Mouse (Mus musculus) intestine, postnatal 0 days (tissue): ENCODE measurements around the gene Neurog1. TPM values are rescaled to one million over a fixed set of nuclear protein-coding genes. Genes with fewer than 3 reads are reported as not detected.
A peak's percentile ranks its signal among the peaks of the same experiment; 100 is the strongest.

Source experiments
- ATAC-seq: fragments of 200-750 bp; cut with Nextera tagmentation; 2 replicates; pipeline ENCODE4 v1.8.0; 2017; ENCODE audit warnings: mild to moderate bottlenecking, moderate TSS enrichment, moderate library complexity
- H3K27ac ChIP-seq: fragments of 300-500 bp; sonication (generic); 2 replicates; pipeline ENCODE4 v1.5.1; 2014; ENCODE audit warnings: mild to moderate bottlenecking, low read depth, low read length, moderate library complexity
- H3K27me3 ChIP-seq: fragments of 300-500 bp; sonication (generic); replicated peaks from 2 replicates; pipeline ENCODE4 v1.6.1; 2014; ENCODE audit warnings: low read length, mixed read lengths; ENCODE audit not compliant: control insufficient read depth, insufficient read depth
- H3K36me3 ChIP-seq: fragments of 300-500 bp; sonication (generic); 2 replicates; pipeline ENCODE4 v1.6.1; 2014; ENCODE audit warnings: mild to moderate bottlenecking, moderate library complexity; ENCODE audit not compliant: control insufficient read depth, insufficient read depth
- H3K4me1 ChIP-seq: fragments of 300-500 bp; sonication (generic); replicated peaks from 2 replicates; pipeline ENCODE4 v1.6.1; 2014; ENCODE audit warnings: antibody characterized with exemption, low read length, mixed read lengths; ENCODE audit not compliant: control insufficient read depth, insufficient read depth
- H3K4me2 ChIP-seq: fragments of 300-500 bp; sonication (generic); replicated peaks from 2 replicates; pipeline ENCODE4 v1.6.1; 2014; ENCODE audit warnings: low read depth, mild to moderate bottlenecking, moderate library complexity
- H3K4me3 ChIP-seq: fragments of 300-500 bp; sonication (generic); 2 replicates; pipeline ENCODE4 v1.5.1; 2014; ENCODE audit warnings: low read depth, low read length
- H3K9ac ChIP-seq: fragments of 300-500 bp; sonication (generic); 2 replicates; pipeline ENCODE4 v1.6.1; 2014; ENCODE audit warnings: mild to moderate bottlenecking, low read depth, low read length
- H3K9me3 ChIP-seq: fragments of 300-500 bp; sonication (generic); 2 replicates; pipeline ENCODE4 v1.6.1; 2016; ENCODE audit warnings: mixed run types; ENCODE audit not compliant: control insufficient read depth
- CTCF ChIP-seq: sonication (generic); IDR thresholded peaks from 2 replicates; pipeline ENCODE4 v1.5.1; 2016; ENCODE audit warnings: low read depth, mild to moderate bottlenecking, control low read depth, antibody characterized with exemption, moderate library complexity
- WGBS: fragments of 180-500 bp; shearing (Covaris S2); extraction: QIAGEN DNeasy Blood & Tissue Kit; methylation state at CpG from one replicate; pipeline ENCODE4 v1.1.7; 2014; 5-methylcytosine and 5-hydroxymethylcytosine counted together
- polyA plus RNA-seq: library from polyadenylated mRNA; unstranded; fragments of >200 nt; fragmentation: Nextera tagmentation; extraction: Ambion mirVana; gene quantifications from 2 replicates; pipeline ENCODE4 v1.2.1, GENCODE M21; 2015

Gene Neurog1
- polyA plus RNA-seq, 1 experiment from 2014 or later: not detected

GRCm38 (mm10) chr13:56222849-56223246, 29.1 kb downstream of the Neurog1 start:
- no peak for TF ChIP-seq CTCF

GRCm38 (mm10) chr13:56221995-56222848, 29.7 kb downstream of the Neurog1 start:
- no peak for ATAC-seq
- Histone ChIP-seq H3K4me3 (peak overlapping the region; percentile 23), H3K27ac (no peak overlapping the region), H3K9ac (no peak overlapping the region), H3K27me3 (peaks cover 53% of the 10 kb centered on the region), H3K4me2 (peak overlapping the region; percentile 59), H3K4me1 (no peaks in the 10 kb centered on the region), H3K9me3 (no peaks in the 10 kb centered on the region), H3K36me3 (no peaks in the 10 kb centered on the region)
- no peak for TF ChIP-seq CTCF
- 3% methylated on average over 50 of the region's 50 CpGs for WGBS

More at GRCm38 (mm10) chr13:56222849-56223246, 29.1 kb downstream of the Neurog1 start:
- peaks cover 54% of the 10 kb centered on the region for H3K27me3 ChIP-seq
- WGBS: 15% methylated on average over 4 of the region's 4 CpGs
- H3K4me3 ChIP-seq: no peak overlapping the region
- no peaks in the 10 kb centered on the region for H3K4me1 ChIP-seq
- H3K27ac ChIP-seq: no peak overlapping the region
- H3K9me3 ChIP-seq: no peaks in the 10 kb centered on the region
- no peak overlapping the region for H3K4me2 ChIP-seq
- no peak for ATAC-seq
- no peaks in the 10 kb centered on the region for H3K36me3 ChIP-seq
- H3K9ac ChIP-seq: no peak overlapping the region

GRCm38 (mm10) chr13:56221129-56221910, 30.6 kb downstream of the Neurog1 start:
- Histone ChIP-seq H3K9me3 (no peaks in the 10 kb centered on the region), H3K4me1 (no peaks in the 10 kb centered on the region), H3K9ac (no peak overlapping the region), H3K36me3 (no peaks in the 10 kb centered on the region), H3K4me2 (peak overlapping the region; percentile 59), H3K4me3 (peak overlapping the region; percentile 23), H3K27me3 (peaks cover 53% of the 10 kb centered on the region), H3K27ac (no peak overlapping the region)
- under 1% methylated on average over 46 of the region's 46 CpGs for WGBS
- TF ChIP-seq CTCF: no peak
- ATAC-seq: no peak

GRCm38 (mm10) chr13:56219254-56219653, 32.7 kb downstream of the Neurog1 start:
- no peak for TF ChIP-seq CTCF
- 50% methylated on average over 9 of the region's 9 CpGs for WGBS

GRCm38 (mm10) chr13:56216090-56216489, 35.9 kb downstream of the Neurog1 start:
- H3K4me2 ChIP-seq: no peak overlapping the region
- H3K36me3 ChIP-seq: no peaks in the 10 kb centered on the region
- H3K27ac ChIP-seq: no peak overlapping the region
- peaks cover 13% of the 10 kb centered on the region for H3K27me3 ChIP-seq
- no peaks in the 10 kb centered on the region for H3K4me1 ChIP-seq
- WGBS: 35% methylated on average over 4 of the region's 4 CpGs
- no peak for ATAC-seq
- H3K9ac ChIP-seq: no peak overlapping the region
- no peaks in the 10 kb centered on the region for H3K9me3 ChIP-seq
- no peak overlapping the region for H3K4me3 ChIP-seq
- no peak for TF ChIP-seq CTCF

More at GRCm38 (mm10) chr13:56219254-56219653, 32.7 kb downstream of the Neurog1 start:
- H3K4me3 ChIP-seq: no peak overlapping the region
- H3K9ac ChIP-seq: no peak overlapping the region
- H3K4me2 ChIP-seq: no peak overlapping the region
- no peaks in the 10 kb centered on the region for H3K9me3 ChIP-seq
- H3K27ac ChIP-seq: no peak overlapping the region
- ATAC-seq: no peak
- H3K36me3 ChIP-seq: no peaks in the 10 kb centered on the region
- no peaks in the 10 kb centered on the region for H3K4me1 ChIP-seq
- H3K27me3 ChIP-seq: peaks cover 45% of the 10 kb centered on the region

GRCm38 (mm10) chr13:56214633-56215032, 37.3 kb downstream of the Neurog1 start:
- no peak overlapping the region for H3K4me3 ChIP-seq
- TF ChIP-seq CTCF: no peak
- 61% methylated on average over 5 of the region's 5 CpGs for WGBS
- ATAC-seq: no peak
- H3K27ac ChIP-seq: no peak overlapping the region
- H3K4me1 ChIP-seq: no peaks in the 10 kb centered on the region
- H3K36me3 ChIP-seq: no peaks in the 10 kb centered on the region
- no peaks in the 10 kb centered on the region for H3K9me3 ChIP-seq
- H3K27me3 ChIP-seq: peaks cover 4% of the 10 kb centered on the region
- no peak overlapping the region for H3K4me2 ChIP-seq
- H3K9ac ChIP-seq: no peak overlapping the region
